Mouse (Mus musculus): Measurements from ENCODE around the gene H2-Oa.

DNA sequence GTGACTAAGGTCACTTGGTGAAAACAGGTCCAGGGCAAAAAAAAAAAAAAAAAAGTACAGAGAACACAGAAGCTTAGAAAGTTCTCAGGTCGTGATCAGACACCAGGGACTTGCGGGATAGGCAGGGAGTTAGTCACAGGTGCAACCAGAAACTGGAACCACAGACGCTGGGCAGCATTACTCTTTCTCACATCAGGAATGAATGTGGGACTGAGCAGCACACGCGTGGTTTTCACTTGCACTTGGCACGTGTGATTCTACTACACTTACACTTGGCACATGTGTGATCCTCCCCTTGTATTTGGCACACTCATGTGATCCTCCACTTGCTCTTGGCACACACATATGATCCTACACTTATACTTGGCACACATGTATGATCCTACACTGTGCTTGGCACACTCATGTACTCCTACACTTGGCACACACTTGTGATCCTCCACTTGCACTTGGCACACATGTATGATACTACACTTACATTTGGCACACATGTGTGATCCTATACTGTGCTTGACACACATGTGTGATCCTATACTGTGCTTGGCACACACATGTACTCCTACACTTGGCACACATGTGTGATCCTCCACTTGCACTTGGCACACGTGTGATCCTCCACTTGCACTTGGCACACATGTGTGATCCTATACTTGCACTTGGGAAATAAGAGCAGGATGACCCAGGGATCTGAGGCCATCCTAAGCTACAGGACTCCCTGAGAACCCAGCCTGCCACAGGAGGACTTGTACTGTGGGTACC lies 15.1 kb downstream of the H2-Oa start:
- no peak for TF ChIP-seq CTCF (IDR thresholded peaks at IDR 0.05)
- TF ChIP-seq EP300 (IDR thresholded peaks at IDR 0.05) = no peak

Data from lung, postnatal 0 days (tissue).